Mouse (Mus musculus): Measurements from ENCODE around the gene Nmnat2.

The Nmnat2 gene

GRCm38 (mm10) chr1:152954821-152955523, at the start of gene Nmnat2:
Gene Nmnat2 (plus strand): TSS chr1:152954993.
- DNase-seq, result peak; percentile 6

- DNase-seq, result peak; percentile 26
Observed at GRCm38 (mm10) chr1:152913483-152914460, 41.0 kb upstream of the Nmnat2 start.

GRCm38 (mm10) chr1:152915766-152916165, 39.0 kb upstream of the Nmnat2 start:
- DNase-seq, result no peak

- no peak for DNase-seq
Observed at GRCm38 (mm10) chr1:152916936-152917335, 37.9 kb upstream of the Nmnat2 start.

- no peak for DNase-seq
Observed at GRCm38 (mm10) chr1:152917626-152918025, 37.2 kb upstream of the Nmnat2 start.

GRCm38 (mm10) chr1:152921786-152922185, 33.0 kb upstream of the Nmnat2 start:
- no peak for DNase-seq

GRCm38 (mm10) chr1:152933962-152934361, 20.8 kb upstream of the Nmnat2 start:
- no peak for DNase-seq

- no peak for DNase-seq
Observed at GRCm38 (mm10) chr1:152935476-152935875, 19.3 kb upstream of the Nmnat2 start.

GRCm38 (mm10) chr1:152936365-152936764, 18.4 kb upstream of the Nmnat2 start:
- DNase-seq, result no peak

GRCm38 (mm10) chr1:152942977-152943376, 11.8 kb upstream of the Nmnat2 start:
- no peak for DNase-seq

- no peak for DNase-seq
Observed at GRCm38 (mm10) chr1:152954167-152954566, 626 bp upstream of the Nmnat2 start.

GRCm38 (mm10) chr1:152955564-152956211, 895 bp downstream of the Nmnat2 start:
- no peak for DNase-seq

GRCm38 (mm10) chr1:152956221-152956620, 1.4 kb downstream of the Nmnat2 start:
- DNase-seq, result peak; percentile 76

GRCm38 (mm10) chr1:152964344-152964743, 9.6 kb downstream of the Nmnat2 start:
- no peak for DNase-seq

GRCm38 (mm10) chr1:152966222-152966621, 11.4 kb downstream of the Nmnat2 start:
- no peak for DNase-seq

GRCm38 (mm10) chr1:152966686-152967085, 11.9 kb downstream of the Nmnat2 start:
- no peak for DNase-seq

- no peak for DNase-seq
Observed at GRCm38 (mm10) chr1:152969081-152969480, 14.3 kb downstream of the Nmnat2 start.

- DNase-seq, result no peak
Observed at GRCm38 (mm10) chr1:152972957-152973356, 18.2 kb downstream of the Nmnat2 start.

- no peak for DNase-seq
Observed at GRCm38 (mm10) chr1:152973421-152973820, 18.6 kb downstream of the Nmnat2 start.

GRCm38 (mm10) chr1:152973861-152974260, 19.1 kb downstream of the Nmnat2 start:
- no peak for DNase-seq

- DNase-seq, result no peak
Observed at GRCm38 (mm10) chr1:152975144-152975543, 20.4 kb downstream of the Nmnat2 start.

- DNase-seq, result no peak
Observed at GRCm38 (mm10) chr1:152978700-152979099, 23.9 kb downstream of the Nmnat2 start.

GRCm38 (mm10) chr1:152983416-152983815, 28.6 kb downstream of the Nmnat2 start:
- no peak for DNase-seq
